Mouse (Mus musculus) retina, adult 2 months (tissue): ENCODE results near the gene Ddx19b.
A peak's percentile ranks its signal among the peaks of the same experiment; 100 is the strongest.
"Not testable (repeated sequence)": the region's sequence is repeated elsewhere in the genome, so short reads cannot be mapped to it uniquely, and the experiment has no call there.

Experiments
- DNase-seq: peaks from one replicate; pipeline ENCODE4 v3.0.0-alpha.2; 2012; ENCODE audit warnings: low read depth, low spot score

The Ddx19b gene

GRCm38 (mm10) chr8:111031572-111031971, at the start of gene Ddx19b:
Gene Ddx19b, minus strand, starts transcription at chr8:111031751.
- no peak for DNase-seq

GRCm38 (mm10) chr8:111079861-111080271, 48.3 kb upstream of the Ddx19b start:
- DNase-seq, result no peak

- no peak for DNase-seq
Measured at GRCm38 (mm10) chr8:111079461-111079860, 47.9 kb upstream of the Ddx19b start.

- no peak for DNase-seq
Measured at GRCm38 (mm10) chr8:111075926-111076325, 44.4 kb upstream of the Ddx19b start.

- DNase-seq, result not testable (repeated sequence)
Measured at GRCm38 (mm10) chr8:111068660-111069059, 37.1 kb upstream of the Ddx19b start.

- DNase-seq, result no peak
Measured at GRCm38 (mm10) chr8:111067439-111067838, 35.9 kb upstream of the Ddx19b start.

GRCm38 (mm10) chr8:111066308-111066707, 34.8 kb upstream of the Ddx19b start:
- no peak for DNase-seq

- DNase-seq, result no peak
Measured at GRCm38 (mm10) chr8:111062893-111063292, 31.3 kb upstream of the Ddx19b start.

- peak; percentile 58 for DNase-seq
Measured at GRCm38 (mm10) chr8:111062072-111062757, 30.7 kb upstream of the Ddx19b start.

GRCm38 (mm10) chr8:111061688-111062071, 30.1 kb upstream of the Ddx19b start:
- DNase-seq, result no peak

GRCm38 (mm10) chr8:111058946-111059572, 27.5 kb upstream of the Ddx19b start:
- DNase-seq, result no peak

- DNase-seq, result no peak
Measured at GRCm38 (mm10) chr8:111056691-111057293, 25.2 kb upstream of the Ddx19b start.

- DNase-seq, result peak; percentile 78
Measured at GRCm38 (mm10) chr8:111056158-111056663, 24.7 kb upstream of the Ddx19b start, which contains the start of gene Exosc6. Gene Exosc6, plus strand, starts transcription at chr8:111056339.

GRCm38 (mm10) chr8:111055661-111056060, 24.1 kb upstream of the Ddx19b start:
- no peak for DNase-seq

- DNase-seq, result no peak
Measured at GRCm38 (mm10) chr8:111055031-111055634, 23.6 kb upstream of the Ddx19b start.

GRCm38 (mm10) chr8:111053827-111054518, 22.4 kb upstream of the Ddx19b start:
- no peak for DNase-seq

GRCm38 (mm10) chr8:111049106-111049505, 17.6 kb upstream of the Ddx19b start:
- DNase-seq, result no peak

GRCm38 (mm10) chr8:111048694-111049093, 17.1 kb upstream of the Ddx19b start:
- no peak for DNase-seq

- DNase-seq, result no peak
Measured at GRCm38 (mm10) chr8:111044003-111044734, 12.6 kb upstream of the Ddx19b start.

GRCm38 (mm10) chr8:111042546-111042945, 11.0 kb upstream of the Ddx19b start:
- no peak for DNase-seq

GRCm38 (mm10) chr8:111036591-111036990, 5.0 kb upstream of the Ddx19b start:
- DNase-seq, result no peak
